Mouse (Mus musculus): ENCODE data around the gene Diras1. TPM values are rescaled to one million over a fixed set of nuclear protein-coding genes. Genes with fewer than 3 reads are reported as not detected.
"Not testable (repeated sequence)": the region's sequence is repeated elsewhere in the genome, so short reads cannot be mapped to it uniquely, and the experiment has no call there.

The Diras1 gene
- polyA plus RNA-seq, 1 experiment from 2014 or later: 4.7 TPM

GRCm38 (mm10) chr10:80991007-80991406, 34.5 kb downstream of the Diras1 start:
- Histone ChIP-seq H3K27ac (ENCODE audit: low read depth, low read length) (no peak overlapping the region), H3K9me3 (ENCODE audit: control insufficient read depth, low read length) (no peaks in the 10 kb centered on the region), H3K9ac (ENCODE audit: low read length) (no peak overlapping the region), H3K4me3 (ENCODE audit: low read depth, low read length) (no peak overlapping the region), H3K36me3 (ENCODE audit: control insufficient read depth, insufficient read depth, low read length) (no peaks in the 10 kb centered on the region), H3K4me1 (ENCODE audit: control insufficient read depth, insufficient read depth, low read length) (no peaks in the 10 kb centered on the region), H3K27me3 (ENCODE audit: control insufficient read depth, insufficient read depth, low read length) (peaks cover 9% of the 10 kb centered on the region), H3K4me2 (ENCODE audit: low read depth) (no peak overlapping the region)
- DNase-seq (ENCODE audit: low spot score): no peak
- ATAC-seq (ENCODE audit: insufficient read depth, low FRiP score, low TSS enrichment): no peak
- 15% methylated on average over 3 of the region's 3 CpGs for WGBS

- WGBS: 68% methylated on average over 7 of the region's 7 CpGs
- Histone ChIP-seq H3K27me3 (ENCODE audit: control insufficient read depth, insufficient read depth, low read length) (peaks cover 15% of the 10 kb centered on the region), H3K9ac (ENCODE audit: low read length) (no peak overlapping the region), H3K9me3 (ENCODE audit: control insufficient read depth, low read length) (no peaks in the 10 kb centered on the region), H3K27ac (ENCODE audit: low read depth, low read length) (no peak overlapping the region), H3K36me3 (ENCODE audit: control insufficient read depth, insufficient read depth, low read length) (no peaks in the 10 kb centered on the region), H3K4me3 (ENCODE audit: low read depth, low read length) (no peak overlapping the region), H3K4me2 (ENCODE audit: low read depth) (no peak overlapping the region), H3K4me1 (ENCODE audit: control insufficient read depth, insufficient read depth, low read length) (0 out of 2 replicates have a peak, but pooled peaks cover 3% of the 10 kb centered on the region)
- ATAC-seq (ENCODE audit: insufficient read depth, low FRiP score, low TSS enrichment) (no peak), DNase-seq (ENCODE audit: low spot score) (no peak)
These were observed 35.1 kb downstream of the Diras1 start for GRCm38 (mm10) chr10:80990406-80990805.

- not testable (repeated sequence) for H3K9ac ChIP-seq (ENCODE audit: low read length); DNase-seq (ENCODE audit: low spot score); ATAC-seq (ENCODE audit: insufficient read depth, low FRiP score, low TSS enrichment); H3K4me1 ChIP-seq (ENCODE audit: control insufficient read depth, insufficient read depth, low read length); H3K4me2 ChIP-seq (ENCODE audit: low read depth); H3K36me3 ChIP-seq (ENCODE audit: control insufficient read depth, insufficient read depth, low read length); H3K27ac ChIP-seq (ENCODE audit: low read depth, low read length); H3K9me3 ChIP-seq (ENCODE audit: control insufficient read depth, low read length); H3K4me3 ChIP-seq (ENCODE audit: low read depth, low read length)
- H3K27me3 ChIP-seq (ENCODE audit: control insufficient read depth, insufficient read depth, low read length): peaks cover 20% of the 10 kb centered on the region
- WGBS: 65% methylated on average over 4 of the region's 4 CpGs
These were observed 35.6 kb downstream of the Diras1 start for GRCm38 (mm10) chr10:80989854-80990253.

GRCm38 (mm10) chr10:80989446-80989845, 36.0 kb downstream of the Diras1 start:
- Histone ChIP-seq H3K4me2 (ENCODE audit: low read depth) (no peak overlapping the region), H3K9ac (ENCODE audit: low read length) (no peak overlapping the region), H3K4me1 (ENCODE audit: control insufficient read depth, insufficient read depth, low read length) (0 out of 2 replicates have a peak, but pooled peaks cover 3% of the 10 kb centered on the region), H3K27ac (ENCODE audit: low read depth, low read length) (no peak overlapping the region), H3K36me3 (ENCODE audit: control insufficient read depth, insufficient read depth, low read length) (no peaks in the 10 kb centered on the region), H3K27me3 (ENCODE audit: control insufficient read depth, insufficient read depth, low read length) (peaks cover 24% of the 10 kb centered on the region), H3K4me3 (ENCODE audit: low read depth, low read length) (no peak overlapping the region), H3K9me3 (ENCODE audit: control insufficient read depth, low read length) (no peaks in the 10 kb centered on the region)
- no peak for ATAC-seq (ENCODE audit: insufficient read depth, low FRiP score, low TSS enrichment)
- no peak for DNase-seq (ENCODE audit: low spot score)
- 61% methylated on average over 6 of the region's 6 CpGs for WGBS

- Histone ChIP-seq H3K27ac (ENCODE audit: low read depth, low read length) (no peak overlapping the region), H3K27me3 (ENCODE audit: control insufficient read depth, insufficient read depth, low read length) (peaks cover 24% of the 10 kb centered on the region), H3K4me3 (ENCODE audit: low read depth, low read length) (no peak overlapping the region), H3K9ac (ENCODE audit: low read length) (no peak overlapping the region), H3K4me1 (ENCODE audit: control insufficient read depth, insufficient read depth, low read length) (0 out of 2 replicates have a peak, but pooled peaks cover 3% of the 10 kb centered on the region), H3K9me3 (ENCODE audit: control insufficient read depth, low read length) (no peaks in the 10 kb centered on the region), H3K4me2 (ENCODE audit: low read depth) (no peak overlapping the region), H3K36me3 (ENCODE audit: control insufficient read depth, insufficient read depth, low read length) (no peaks in the 10 kb centered on the region)
- ATAC-seq (ENCODE audit: insufficient read depth, low FRiP score, low TSS enrichment): peak; percentile 68; the same call in 1 of the 2 replicates
- peak; percentile 90 for DNase-seq (ENCODE audit: low spot score)
- WGBS: 13% methylated on average over 10 of the region's 10 CpGs
These were observed 37.6 kb downstream of the Diras1 start for GRCm38 (mm10) chr10:80987709-80988441.

- Histone ChIP-seq H3K4me3 (ENCODE audit: low read depth, low read length) (no peak overlapping the region), H3K36me3 (ENCODE audit: control insufficient read depth, insufficient read depth, low read length) (no peaks in the 10 kb centered on the region), H3K9me3 (ENCODE audit: control insufficient read depth, low read length) (no peaks in the 10 kb centered on the region), H3K27me3 (ENCODE audit: control insufficient read depth, insufficient read depth, low read length) (peaks cover 24% of the 10 kb centered on the region), H3K9ac (ENCODE audit: low read length) (no peak overlapping the region), H3K4me1 (ENCODE audit: control insufficient read depth, insufficient read depth, low read length) (0 out of 2 replicates have a peak, but pooled peaks cover 3% of the 10 kb centered on the region), H3K4me2 (ENCODE audit: low read depth) (no peak overlapping the region), H3K27ac (ENCODE audit: low read depth, low read length) (no peak overlapping the region)
- WGBS: 71% methylated on average over 6 of the region's 6 CpGs
- DNase-seq (ENCODE audit: low spot score) (no peak), ATAC-seq (ENCODE audit: insufficient read depth, low FRiP score, low TSS enrichment) (no peak)
These were observed 38.7 kb downstream of the Diras1 start for GRCm38 (mm10) chr10:80986754-80987153.

- Histone ChIP-seq H3K4me3 (ENCODE audit: low read depth, low read length) (no peak overlapping the region), H3K27me3 (ENCODE audit: control insufficient read depth, insufficient read depth, low read length) (peaks cover 24% of the 10 kb centered on the region), H3K9me3 (ENCODE audit: control insufficient read depth, low read length) (no peaks in the 10 kb centered on the region), H3K27ac (ENCODE audit: low read depth, low read length) (no peak overlapping the region), H3K4me1 (ENCODE audit: control insufficient read depth, insufficient read depth, low read length) (0 out of 2 replicates have a peak, but pooled peaks cover 3% of the 10 kb centered on the region), H3K4me2 (ENCODE audit: low read depth) (no peak overlapping the region), H3K36me3 (ENCODE audit: control insufficient read depth, insufficient read depth, low read length) (no peaks in the 10 kb centered on the region), H3K9ac (ENCODE audit: low read length) (no peak overlapping the region)
- 36% methylated on average over 13 of the region's 13 CpGs for WGBS
- ATAC-seq (ENCODE audit: insufficient read depth, low FRiP score, low TSS enrichment) (no peak), DNase-seq (ENCODE audit: low spot score) (no peak)
These were observed 39.3 kb downstream of the Diras1 start for GRCm38 (mm10) chr10:80985970-80986701.

GRCm38 (mm10) chr10:80985241-80985969, 40.1 kb downstream of the Diras1 start:
- no peak overlapping the region; the same call in 1 of the 2 replicates for H3K9ac ChIP-seq (ENCODE audit: low read length)
- no peak overlapping the region for H3K4me3 ChIP-seq (ENCODE audit: low read depth, low read length)
- H3K4me2 ChIP-seq (ENCODE audit: low read depth): no peak overlapping the region
- H3K9me3 ChIP-seq (ENCODE audit: control insufficient read depth, low read length): no peaks in the 10 kb centered on the region
- 0 out of 2 replicates have a peak, but pooled peaks cover 3% of the 10 kb centered on the region for H3K4me1 ChIP-seq (ENCODE audit: control insufficient read depth, insufficient read depth, low read length)
- ATAC-seq (ENCODE audit: insufficient read depth, low FRiP score, low TSS enrichment): no peak
- H3K36me3 ChIP-seq (ENCODE audit: control insufficient read depth, insufficient read depth, low read length): no peaks in the 10 kb centered on the region
- WGBS: 11% methylated on average over 37 of the region's 37 CpGs
- H3K27ac ChIP-seq (ENCODE audit: low read depth, low read length): no peak overlapping the region
- DNase-seq (ENCODE audit: low spot score): no peak
- H3K27me3 ChIP-seq (ENCODE audit: control insufficient read depth, insufficient read depth, low read length): peaks cover 24% of the 10 kb centered on the region
